Mouse (Mus musculus): ENCODE results near the gene C2cd3.

The C2cd3 gene

GRCm38 (mm10) chr7:100371495-100372451 is at the start of gene C2cd3, which contains the start of gene Ppme1:
TSS of gene C2cd3 (plus strand) at chr7:100372233.
TSS of gene Ppme1 (minus strand) at chr7:100372307.
- peak; percentile 98 to 99 for DNase-seq (ENCODE audit: low spot score in 2 of 2)

GRCm38 (mm10) chr7:100323721-100324120 is 48.3 kb upstream of the C2cd3 start:
- DNase-seq (ENCODE audit: low spot score in 2 of 2): no peak

- DNase-seq (ENCODE audit: low spot score in 2 of 2): peak; percentile 66 to 70
These were observed 46.6 kb upstream of the C2cd3 start for GRCm38 (mm10) chr7:100325482-100325881.

GRCm38 (mm10) chr7:100327514-100327913 is 44.5 kb upstream of the C2cd3 start:
- DNase-seq (ENCODE audit: low spot score in 2 of 2): no peak

GRCm38 (mm10) chr7:100328636-100329035 is 43.4 kb upstream of the C2cd3 start:
- DNase-seq (ENCODE audit: low spot score in 2 of 2): no peak

- DNase-seq (ENCODE audit: low spot score in 2 of 2): no peak
These were observed 40.8 kb upstream of the C2cd3 start for GRCm38 (mm10) chr7:100331269-100331668.

GRCm38 (mm10) chr7:100335921-100336320 is 36.1 kb upstream of the C2cd3 start:
- DNase-seq (ENCODE audit: low spot score in 2 of 2): no peak

- no peak for DNase-seq (ENCODE audit: low spot score in 2 of 2)
These were observed 17.0 kb upstream of the C2cd3 start for GRCm38 (mm10) chr7:100354984-100355383.

- no peak for DNase-seq (ENCODE audit: low spot score in 2 of 2)
These were observed 15.7 kb upstream of the C2cd3 start for GRCm38 (mm10) chr7:100356324-100356723.

GRCm38 (mm10) chr7:100356768-100357167 is 15.3 kb upstream of the C2cd3 start:
- no peak for DNase-seq (ENCODE audit: low spot score in 2 of 2)

GRCm38 (mm10) chr7:100357856-100358255 is 14.2 kb upstream of the C2cd3 start:
- DNase-seq (ENCODE audit: low spot score in 2 of 2): no peak

- DNase-seq (ENCODE audit: low spot score in 2 of 2): peak in 1 of 2 experiments; percentile 20
These were observed 8.9 kb upstream of the C2cd3 start for GRCm38 (mm10) chr7:100363162-100363561.

GRCm38 (mm10) chr7:100364888-100365287 is 7.1 kb upstream of the C2cd3 start:
- DNase-seq (ENCODE audit: low spot score in 2 of 2): no peak

- no peak for DNase-seq (ENCODE audit: low spot score in 2 of 2)
These were observed 483 bp downstream of the C2cd3 start for GRCm38 (mm10) chr7:100372452-100372980.

- no peak for DNase-seq (ENCODE audit: low spot score in 2 of 2)
These were observed 6.2 kb downstream of the C2cd3 start for GRCm38 (mm10) chr7:100378257-100378656.

- no peak for DNase-seq (ENCODE audit: low spot score in 2 of 2)
These were observed 9.1 kb downstream of the C2cd3 start for GRCm38 (mm10) chr7:100381161-100381560.

- no peak for DNase-seq (ENCODE audit: low spot score in 2 of 2)
These were observed 11.2 kb downstream of the C2cd3 start for GRCm38 (mm10) chr7:100383207-100383606.

GRCm38 (mm10) chr7:100388174-100388573 is 16.1 kb downstream of the C2cd3 start:
- peak in 1 of 2 experiments; percentile 43 for DNase-seq (ENCODE audit: low spot score in 2 of 2)

- DNase-seq (ENCODE audit: low spot score in 2 of 2): peak in 1 of 2 experiments; percentile 33
These were observed 18.1 kb downstream of the C2cd3 start for GRCm38 (mm10) chr7:100390166-100390565.

GRCm38 (mm10) chr7:100392265-100392664 is 20.2 kb downstream of the C2cd3 start:
- no peak for DNase-seq (ENCODE audit: low spot score in 2 of 2)

- DNase-seq (ENCODE audit: low spot score in 2 of 2): no peak
These were observed 27.3 kb downstream of the C2cd3 start for GRCm38 (mm10) chr7:100399231-100399913.

GRCm38 (mm10) chr7:100400899-100401539 is 29.0 kb downstream of the C2cd3 start:
- no peak for DNase-seq (ENCODE audit: low spot score in 2 of 2)

Measured in right cerebral cortex, adult 2 months (tissue).